Mouse (Mus musculus): ENCODE results near the gene Mfng. TPM values are rescaled to one million over a fixed set of nuclear protein-coding genes. Genes with fewer than 3 reads are reported as not detected.

Mfng gene
- polyA plus RNA-seq, 1 experiment from 2014 or later: 20.1 TPM

DNA sequence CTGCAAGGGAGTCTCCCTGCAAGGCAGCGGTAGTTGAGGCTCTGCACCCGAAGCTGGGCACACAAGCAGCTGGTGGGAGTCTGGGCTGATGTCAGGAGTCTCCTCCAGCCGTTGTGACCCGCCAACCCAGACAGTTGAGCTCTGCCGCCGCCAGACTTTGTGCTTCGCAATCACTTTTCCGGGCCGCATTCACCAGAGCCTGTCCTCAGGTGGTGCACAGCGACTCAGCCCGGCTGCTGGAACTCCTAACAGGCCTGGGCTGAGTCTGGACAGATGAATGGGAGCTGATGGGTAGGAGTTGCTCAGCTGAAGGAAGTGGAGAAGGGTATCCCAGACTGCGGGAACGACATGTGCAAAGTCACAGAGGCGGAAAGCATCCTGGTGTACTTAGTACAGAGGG, 53.9 kb downstream of the Mfng start:
- peak overlapping the region; percentile 31; the same call in 1 of the 2 replicates for H3K27ac ChIP-seq (ENCODE audit: low read depth, low read length)
- no peak for ATAC-seq
- H3K4me3 ChIP-seq (ENCODE audit: low read length): peak overlapping the region; percentile 70

GRCm38 (mm10) chr15:78718290-78719250, 54.7 kb downstream of the Mfng start, which contains the start of gene Elfn2:
Gene Elfn2 (minus strand): TSS chr15:78718771.
- Histone ChIP-seq H3K4me1 (ENCODE audit: control insufficient read depth, insufficient read depth, low read depth, low read length) (peaks cover 33% of the 10 kb centered on the region), H3K4me2 (ENCODE audit: low read length) (peak within 1 kb of the TSS; percentile 89), H3K4me3 (ENCODE audit: low read length) (peak within 1 kb of the TSS; percentile 70), H3K9ac (ENCODE audit: low read depth, low read length) (peak within 1 kb of the TSS; percentile 88), H3K9me3 (ENCODE audit: control insufficient read depth, low read length) (no peaks in the 10 kb centered on the region), H3K36me3 (ENCODE audit: control insufficient read depth, insufficient read depth, low read length) (no peaks in the 10 kb centered on the region), H3K27me3 (replicated peaks; ENCODE audit: control insufficient read depth, insufficient read depth, low read length) (no peaks in the 10 kb centered on the region; the same call in 1 of the 2 replicates), H3K27ac (ENCODE audit: low read depth, low read length) (peak within 1 kb of the TSS; percentile 88)
- peak; percentile 72 for ATAC-seq
- WGBS: 2% methylated on average over 72 of the region's 89 CpGs

More for the DNA sequence above, 53.9 kb downstream of the Mfng start:
- 6% methylated on average over 14 of the region's 14 CpGs for WGBS
- no peaks in the 10 kb centered on the region for H3K36me3 ChIP-seq (ENCODE audit: control insufficient read depth, insufficient read depth, low read length)
- H3K27me3 ChIP-seq (replicated peaks; ENCODE audit: control insufficient read depth, insufficient read depth, low read length): no peaks in the 10 kb centered on the region; the same call in 1 of the 2 replicates
- peaks cover 26% of the 10 kb centered on the region for H3K4me1 ChIP-seq (ENCODE audit: control insufficient read depth, insufficient read depth, low read depth, low read length)
- H3K4me2 ChIP-seq (ENCODE audit: low read length): peak overlapping the region; percentile 89
- H3K9ac ChIP-seq (ENCODE audit: low read depth, low read length): no peak overlapping the region
- no peaks in the 10 kb centered on the region for H3K9me3 ChIP-seq (ENCODE audit: control insufficient read depth, low read length)

GRCm38 (mm10) chr15:78716936-78717335, 56.3 kb downstream of the Mfng start:
- peak overlapping the region; percentile 88 for H3K9ac ChIP-seq (ENCODE audit: low read depth, low read length)
- no peaks in the 10 kb centered on the region; the same call in 1 of the 2 replicates for H3K27me3 ChIP-seq (replicated peaks; ENCODE audit: control insufficient read depth, insufficient read depth, low read length)
- ATAC-seq: no peak
- H3K4me3 ChIP-seq (ENCODE audit: low read length): peak overlapping the region; percentile 70
- no peaks in the 10 kb centered on the region for H3K36me3 ChIP-seq (ENCODE audit: control insufficient read depth, insufficient read depth, low read length)
- H3K4me1 ChIP-seq (ENCODE audit: control insufficient read depth, insufficient read depth, low read depth, low read length): peaks cover 49% of the 10 kb centered on the region
- H3K27ac ChIP-seq (ENCODE audit: low read depth, low read length): peak overlapping the region; percentile 88
- 56% methylated on average over 13 of the region's 13 CpGs for WGBS
- no peaks in the 10 kb centered on the region for H3K9me3 ChIP-seq (ENCODE audit: control insufficient read depth, low read length)
- H3K4me2 ChIP-seq (ENCODE audit: low read length): peak overlapping the region; percentile 89

- Histone ChIP-seq H3K27me3 (replicated peaks; ENCODE audit: control insufficient read depth, insufficient read depth, low read length) (no peaks in the 10 kb centered on the region; the same call in 1 of the 2 replicates), H3K27ac (ENCODE audit: low read depth, low read length) (no peak overlapping the region), H3K9me3 (ENCODE audit: control insufficient read depth, low read length) (no peaks in the 10 kb centered on the region), H3K9ac (ENCODE audit: low read depth, low read length) (no peak overlapping the region; the same call in 1 of the 2 replicates), H3K36me3 (ENCODE audit: control insufficient read depth, insufficient read depth, low read length) (no peaks in the 10 kb centered on the region), H3K4me3 (ENCODE audit: low read length) (peak overlapping the region; percentile 70), H3K4me2 (ENCODE audit: low read length) (peak overlapping the region; percentile 89), H3K4me1 (ENCODE audit: control insufficient read depth, insufficient read depth, low read depth, low read length) (peaks cover 59% of the 10 kb centered on the region)
- no peak for ATAC-seq
- 53% methylated on average over 5 of the region's 5 CpGs for WGBS
These were observed 57.4 kb downstream of the Mfng start for GRCm38 (mm10) chr15:78715856-78716255.

GRCm38 (mm10) chr15:78713751-78714150, 59.5 kb downstream of the Mfng start:
- 65% methylated on average over 7 of the region's 7 CpGs for WGBS
- Histone ChIP-seq H3K4me2 (ENCODE audit: low read length) (no peak overlapping the region), H3K27me3 (replicated peaks; ENCODE audit: control insufficient read depth, insufficient read depth, low read length) (no peaks in the 10 kb centered on the region)

DNA sequence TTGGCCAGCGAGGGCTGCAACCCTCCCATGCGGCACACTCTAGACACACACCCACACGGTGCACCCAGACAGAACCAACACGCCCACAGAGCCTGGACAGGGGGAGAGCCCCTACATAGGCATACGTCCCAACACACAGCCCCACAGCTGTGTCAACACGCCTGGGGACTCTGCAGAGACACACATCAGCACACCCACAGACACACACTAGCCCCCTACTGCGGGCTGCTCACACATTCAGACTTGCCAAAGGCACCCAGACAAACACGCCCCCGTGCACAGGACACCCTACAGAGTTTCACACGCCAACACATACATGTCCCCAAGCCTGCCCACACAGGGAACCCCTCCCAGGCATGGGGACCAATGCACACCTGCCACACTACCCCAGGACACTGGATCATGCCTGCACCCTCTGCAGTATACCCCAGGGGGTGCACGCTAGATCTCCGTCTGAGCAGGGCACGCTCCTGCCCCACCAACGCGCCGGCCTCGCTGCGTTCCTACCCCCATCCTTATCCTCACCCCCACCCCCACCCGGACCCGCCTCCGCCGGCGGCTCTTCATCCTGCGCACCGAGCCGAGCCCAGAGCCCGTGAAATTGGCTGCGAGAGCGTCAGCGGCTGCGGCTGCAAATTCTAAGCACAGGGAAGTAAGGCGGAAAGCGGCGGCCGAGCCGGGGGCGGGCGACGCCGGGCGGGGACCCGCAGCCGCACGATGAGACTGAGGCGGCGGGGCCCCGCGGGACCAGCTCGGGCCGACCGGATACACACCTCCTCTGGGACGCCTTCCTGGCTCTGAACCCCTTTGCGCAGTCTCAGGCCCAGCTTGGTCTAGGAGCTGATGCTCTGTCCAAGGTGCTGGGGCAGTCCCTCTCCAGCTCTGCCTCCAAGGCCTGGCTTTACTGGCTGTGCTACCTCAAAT, 60.7 kb downstream of the Mfng start:
- peak overlapping the region; percentile 67 for H3K9ac ChIP-seq (ENCODE audit: low read depth, low read length)
- WGBS: 7% methylated on average over 47 of the region's 53 CpGs
- H3K4me1 ChIP-seq (ENCODE audit: control insufficient read depth, insufficient read depth, low read depth, low read length): peaks cover 61% of the 10 kb centered on the region
- peak overlapping the region; percentile 50; the same call in 1 of the 2 replicates for H3K27ac ChIP-seq (ENCODE audit: low read depth, low read length)
- H3K36me3 ChIP-seq (ENCODE audit: control insufficient read depth, insufficient read depth, low read length): no peaks in the 10 kb centered on the region
- no peaks in the 10 kb centered on the region for H3K27me3 ChIP-seq (replicated peaks; ENCODE audit: control insufficient read depth, insufficient read depth, low read length)
- ATAC-seq: peak; percentile 22
- peak overlapping the region; percentile 72 for H3K4me2 ChIP-seq (ENCODE audit: low read length)
- no peaks in the 10 kb centered on the region for H3K9me3 ChIP-seq (ENCODE audit: control insufficient read depth, low read length)
- peak overlapping the region; percentile 40 for H3K4me3 ChIP-seq (ENCODE audit: low read length)

More at GRCm38 (mm10) chr15:78713751-78714150, 59.5 kb downstream of the Mfng start:
- peaks cover 63% of the 10 kb centered on the region for H3K4me1 ChIP-seq (ENCODE audit: control insufficient read depth, insufficient read depth, low read depth, low read length)
- H3K9me3 ChIP-seq (ENCODE audit: control insufficient read depth, low read length): no peaks in the 10 kb centered on the region
- ATAC-seq: no peak
- H3K9ac ChIP-seq (ENCODE audit: low read depth, low read length): no peak overlapping the region
- H3K4me3 ChIP-seq (ENCODE audit: low read length): no peak overlapping the region
- H3K36me3 ChIP-seq (ENCODE audit: control insufficient read depth, insufficient read depth, low read length): no peaks in the 10 kb centered on the region
- no peak overlapping the region for H3K27ac ChIP-seq (ENCODE audit: low read depth, low read length)

- Histone ChIP-seq H3K4me2 (ENCODE audit: low read length) (peak overlapping the region; percentile 72), H3K27me3 (replicated peaks; ENCODE audit: control insufficient read depth, insufficient read depth, low read length) (no peaks in the 10 kb centered on the region), H3K4me1 (ENCODE audit: control insufficient read depth, insufficient read depth, low read depth, low read length) (peaks cover 61% of the 10 kb centered on the region), H3K9ac (ENCODE audit: low read depth, low read length) (peak overlapping the region; percentile 20; the same call in 1 of the 2 replicates), H3K36me3 (ENCODE audit: control insufficient read depth, insufficient read depth, low read length) (no peaks in the 10 kb centered on the region), H3K9me3 (ENCODE audit: control insufficient read depth, low read length) (no peaks in the 10 kb centered on the region), H3K4me3 (ENCODE audit: low read length) (no peak overlapping the region), H3K27ac (ENCODE audit: low read depth, low read length) (no peak overlapping the region)
- 70% methylated on average over 7 of the region's 7 CpGs for whole genome bisulfite sequencing
- 0 out of 2 replicates have a peak, but pooled peaks have one; percentile 2 for ATAC-seq
These were observed 61.3 kb downstream of the Mfng start for GRCm38 (mm10) chr15:78711935-78712334.

DNA sequence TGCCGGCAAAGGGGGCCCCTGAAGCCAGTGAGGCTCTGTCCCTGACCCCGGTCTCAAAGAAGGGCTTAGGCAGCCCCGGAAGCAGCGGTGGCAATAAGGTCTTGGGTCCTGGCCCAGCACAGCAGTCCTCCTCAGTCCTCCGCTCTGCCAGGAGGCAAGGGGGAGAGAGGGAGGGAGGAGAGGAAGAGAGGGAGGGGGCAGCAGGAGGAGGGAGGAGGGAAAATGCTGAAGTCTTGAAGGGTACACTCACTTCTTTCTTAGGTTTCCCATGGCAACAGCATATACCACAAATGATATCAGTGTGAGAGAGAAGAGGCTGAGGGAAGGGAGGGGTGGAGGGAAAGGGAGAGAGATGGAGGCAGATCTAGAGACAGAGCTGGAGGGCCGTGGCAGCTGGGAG, 62.6 kb downstream of the Mfng start:
- peak overlapping the region; percentile 51; the same call in 1 of the 2 replicates for H3K27ac ChIP-seq (ENCODE audit: low read depth, low read length)
- H3K27me3 ChIP-seq (replicated peaks; ENCODE audit: control insufficient read depth, insufficient read depth, low read length): no peaks in the 10 kb centered on the region
- WGBS: 23% methylated on average over 6 of the region's 6 CpGs
- H3K4me2 ChIP-seq (ENCODE audit: low read length): peak overlapping the region; percentile 37
- H3K4me3 ChIP-seq (ENCODE audit: low read length): no peak overlapping the region
- H3K9ac ChIP-seq (ENCODE audit: low read depth, low read length): peak overlapping the region; percentile 25; the same call in 1 of the 2 replicates
- peaks cover 50% of the 10 kb centered on the region for H3K4me1 ChIP-seq (ENCODE audit: control insufficient read depth, insufficient read depth, low read depth, low read length)
- no peaks in the 10 kb centered on the region for H3K9me3 ChIP-seq (ENCODE audit: control insufficient read depth, low read length)
- ATAC-seq: peak; percentile 38
- no peaks in the 10 kb centered on the region for H3K36me3 ChIP-seq (ENCODE audit: control insufficient read depth, insufficient read depth, low read length)

Data from hindbrain, embryonic 16.5 days (tissue).